Mouse (Mus musculus) embryonic fibroblast, embryonic 13.5 days (primary cell): ENCODE results near the gene Rcor1.

ENCODE experiments used
- CTCF ChIP-seq: IDR thresholded peaks from 2 replicates; pipeline ENCODE4 v1.5.1; 2011; ENCODE audit warnings: mild to moderate bottlenecking, control low read depth, low read length, moderate library complexity, borderline replicate concordance; ENCODE audit not compliant: insufficient read depth
- POLR2A ChIP-seq: IDR thresholded peaks from 2 replicates; pipeline ENCODE4 v1.6.1; 2011; ENCODE audit warnings: low read depth, mild to moderate bottlenecking, control low read depth, low read length, moderate library complexity

- TF ChIP-seq CTCF (no peak), POLR2A (no peak)
Observed at GRCm38 (mm10) chr12:110990500-110990899, 48.7 kb upstream of the Rcor1 start.
